Mouse (Mus musculus): ENCODE data around the gene Serping1. TPM values are rescaled to one million over a fixed set of nuclear protein-coding genes. Genes with fewer than 3 reads are reported as not detected.

Serping1 gene
- polyA plus RNA-seq, 2 experiments from 2014 or later, result not detected

DNA sequence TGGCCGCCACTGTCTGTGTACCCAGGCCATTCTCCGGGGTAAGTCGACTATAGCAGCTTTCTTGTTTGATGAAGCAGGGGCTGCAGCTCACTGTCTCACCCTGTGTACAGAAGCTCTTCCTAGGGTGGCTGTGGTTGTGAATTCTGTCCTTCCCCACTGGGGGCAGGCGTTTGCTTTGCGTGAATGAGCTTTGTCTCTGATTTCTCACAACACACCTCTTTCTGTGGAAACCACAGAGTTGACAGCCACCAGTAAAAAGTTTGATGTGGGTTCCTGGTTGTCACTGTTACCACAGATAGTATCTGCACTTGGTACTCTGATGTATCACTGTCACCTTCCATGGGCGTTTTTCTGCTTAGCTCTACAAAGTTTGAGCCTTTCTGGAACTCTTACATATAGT, 4.0 kb upstream of the Serping1 start:
- peak; percentile 95 for ATAC-seq

DNA sequence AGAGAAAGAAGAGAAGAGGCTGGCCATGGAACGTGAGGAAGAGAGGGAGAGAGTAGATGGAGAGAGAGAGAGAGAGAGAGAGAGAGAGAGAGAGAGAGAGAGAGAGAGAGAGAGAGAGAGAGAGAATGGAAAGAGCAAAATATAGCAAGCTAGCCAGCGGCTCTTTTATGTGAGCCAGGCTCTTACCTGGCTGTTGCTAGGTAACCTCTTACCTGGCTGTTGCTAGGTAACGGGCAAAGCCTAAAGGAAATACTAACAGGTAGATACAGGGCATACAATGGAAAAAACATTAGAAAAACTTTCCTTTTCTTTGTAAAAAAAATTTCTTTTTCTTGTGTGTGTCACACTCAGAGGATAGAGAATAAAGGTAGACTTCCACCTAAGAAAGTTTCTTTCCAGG, 2.5 kb upstream of the Serping1 start:
- ATAC-seq, result no peak

DNA sequence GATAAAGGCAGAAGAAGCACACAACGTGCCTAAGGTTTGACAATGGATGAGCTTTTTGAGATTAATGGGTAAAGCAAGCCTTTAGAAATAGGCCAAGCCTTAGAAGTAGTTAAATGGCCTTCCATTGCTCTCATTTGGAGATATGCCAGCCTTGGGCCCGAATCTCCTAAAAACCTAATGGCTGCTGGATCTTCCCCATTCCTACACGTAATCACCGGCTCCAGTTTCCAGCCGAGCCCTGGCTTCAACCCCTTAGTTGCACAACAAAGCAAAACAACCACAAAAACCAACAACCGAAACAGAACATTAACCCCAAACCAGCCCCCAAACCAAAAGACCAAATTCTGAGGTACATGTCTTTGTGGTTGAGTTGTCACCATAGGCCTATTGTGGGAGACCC, 421 bp upstream of the Serping1 start:
- ATAC-seq, result no peak

DNA sequence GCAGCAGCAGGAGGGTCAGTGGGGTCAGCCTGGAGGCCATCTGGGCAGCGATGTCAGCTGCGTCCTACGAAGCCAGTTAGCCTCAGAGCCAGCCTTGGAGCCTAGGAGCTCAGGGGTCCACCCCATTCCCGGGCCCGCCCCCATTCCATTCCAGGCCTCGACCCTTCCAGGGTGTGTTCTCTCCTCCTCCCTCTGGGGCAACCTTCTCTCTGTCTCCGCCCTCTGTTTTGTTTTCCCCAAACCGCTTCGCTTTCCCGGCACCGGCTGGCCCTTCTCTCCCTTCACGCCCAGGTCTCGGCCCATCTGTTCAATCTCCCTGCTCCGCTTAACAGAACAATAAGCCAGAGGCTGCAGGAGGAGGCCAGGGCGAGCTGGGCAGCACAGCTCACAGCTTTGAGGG, 493 bp downstream of the Serping1 start:
- no peak for ATAC-seq

DNA sequence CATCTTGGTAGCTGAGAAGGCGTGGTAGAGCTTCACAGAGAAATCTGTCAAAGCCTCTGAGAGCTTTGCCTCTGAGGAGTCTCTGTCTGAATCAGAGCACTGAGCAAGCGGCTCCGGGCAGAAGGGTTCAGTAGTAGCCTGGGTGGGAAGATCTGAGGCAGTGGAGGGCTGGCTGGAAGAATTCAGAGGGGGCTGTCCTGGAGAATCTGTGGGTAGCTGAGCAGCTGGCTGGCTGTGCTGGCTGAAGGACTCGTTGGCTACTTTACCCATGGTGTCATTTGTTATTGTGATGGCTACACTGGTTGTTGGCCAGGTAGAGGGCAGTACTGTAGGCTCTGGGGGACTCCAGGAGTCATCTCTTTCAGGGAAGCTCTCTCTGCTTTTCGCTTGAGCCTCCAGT, 2.0 kb downstream of the Serping1 start:
- ATAC-seq, result no peak

DNA sequence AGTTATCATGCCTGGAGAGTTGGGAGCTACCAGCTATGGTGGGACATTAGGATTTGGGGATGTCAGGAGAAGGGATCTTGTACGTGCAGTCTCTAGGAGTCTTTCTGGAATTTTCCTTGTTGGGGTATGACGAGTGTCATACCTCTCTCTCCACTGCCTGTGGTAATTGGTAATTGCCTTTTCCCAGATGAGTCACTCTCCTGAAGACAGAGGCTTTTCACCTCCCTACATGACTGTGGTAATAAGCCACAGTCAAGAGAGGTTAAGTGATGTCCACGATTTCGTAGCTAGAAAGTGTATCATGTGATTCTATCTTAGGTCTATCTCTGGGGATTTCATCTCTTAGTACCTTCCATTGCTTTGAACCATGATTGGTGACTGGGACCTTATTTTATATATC, 2.8 kb downstream of the Serping1 start:
- no peak for ATAC-seq

DNA sequence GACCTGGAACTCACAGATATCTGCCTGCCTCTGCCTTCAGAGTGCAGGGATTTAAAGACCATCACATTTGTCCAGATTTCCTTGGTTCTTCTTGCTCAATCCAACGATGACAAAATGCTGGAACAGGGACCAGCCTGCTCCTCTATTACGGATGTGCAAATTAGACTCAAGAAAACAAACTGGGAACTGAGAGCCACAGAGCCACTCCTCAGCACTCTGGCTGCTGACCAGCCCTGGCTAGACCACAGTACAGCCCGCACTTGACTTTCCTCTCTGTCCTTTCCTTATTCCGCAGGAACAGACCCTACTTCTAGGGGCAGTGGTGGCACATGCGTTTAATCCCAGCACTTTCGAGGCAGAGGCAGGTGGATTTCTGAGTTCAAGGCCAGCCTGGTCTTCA, 4.7 kb downstream of the Serping1 start:
- no peak for ATAC-seq

DNA sequence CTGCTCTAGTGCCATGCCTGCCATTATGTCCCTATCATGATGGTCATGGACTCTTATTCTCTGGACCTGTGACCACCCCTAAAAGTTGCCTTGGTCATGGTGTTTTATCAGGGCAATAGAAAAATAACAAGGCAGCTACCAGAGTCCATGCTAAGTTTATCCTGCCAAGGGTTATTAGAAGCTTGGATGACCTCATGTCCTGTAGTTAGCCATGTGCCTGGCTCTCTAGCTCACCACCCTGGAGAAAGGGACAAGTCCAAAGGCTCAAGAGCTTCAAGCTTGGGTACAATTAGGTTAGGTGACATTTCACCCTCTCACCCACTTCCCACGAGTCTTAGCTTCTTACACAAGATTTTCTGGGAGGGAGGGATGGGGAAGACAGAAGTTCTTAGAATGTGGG, 12.4 kb downstream of the Serping1 start:
- no peak for ATAC-seq

DNA sequence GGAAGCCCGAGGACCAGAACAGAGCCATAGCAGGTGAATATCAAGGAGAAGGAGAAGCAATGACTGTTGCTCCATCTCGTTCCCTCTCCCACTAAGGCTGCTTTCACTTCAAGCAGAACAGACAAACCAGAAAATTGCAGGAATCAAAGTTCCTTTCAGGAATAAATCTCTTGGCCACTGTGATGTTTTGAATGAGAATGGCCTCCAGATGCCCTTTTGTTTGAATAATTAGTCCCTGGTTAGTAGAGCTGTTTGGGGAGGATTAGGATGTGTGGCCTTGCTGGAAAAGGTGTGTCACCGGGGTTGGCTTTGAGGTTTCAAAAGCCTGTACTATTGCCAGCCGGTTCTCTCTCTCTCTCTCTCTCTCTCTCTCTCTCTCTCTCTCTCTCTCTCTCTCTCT, 12.9 kb downstream of the Serping1 start:
- no peak for ATAC-seq

DNA sequence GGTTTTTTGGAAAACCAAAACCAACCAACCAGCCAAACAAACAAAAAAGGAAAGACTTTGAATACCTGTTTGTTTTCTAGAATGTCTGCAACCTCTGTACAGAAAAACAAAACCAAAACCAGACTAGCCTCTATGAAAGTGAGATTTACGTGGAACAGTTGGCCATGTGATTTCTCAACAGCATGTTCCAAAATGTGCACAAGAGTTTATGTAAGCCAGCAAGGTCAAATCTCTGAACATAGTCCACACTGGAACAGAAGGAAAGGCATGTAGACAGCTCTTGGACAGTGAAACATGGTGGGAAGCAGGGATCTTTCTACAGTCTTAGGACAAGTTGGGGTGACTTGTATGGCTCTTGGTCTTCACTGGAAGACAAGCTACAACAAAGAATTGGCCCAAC, 13.4 kb downstream of the Serping1 start:
- ATAC-seq, result no peak

DNA sequence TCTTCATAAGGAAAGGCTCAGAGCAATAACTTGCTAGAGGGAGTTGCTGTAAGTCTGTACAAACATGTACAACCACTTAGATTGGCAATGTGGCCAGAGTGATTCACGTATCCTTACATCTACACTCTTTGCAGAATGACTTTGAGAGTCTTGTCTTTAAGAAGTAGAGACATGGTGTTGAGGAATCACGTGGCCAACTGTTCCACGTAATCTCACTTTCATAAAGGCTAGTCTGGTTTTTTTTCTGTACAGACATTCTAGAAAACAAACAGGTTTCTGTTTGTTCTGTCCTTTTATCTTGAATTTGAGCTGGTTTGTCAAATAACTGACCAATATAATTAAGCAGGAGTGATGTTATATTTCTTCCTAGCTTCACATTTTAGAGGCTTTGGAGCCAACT, 13.9 kb downstream of the Serping1 start:
- no peak for ATAC-seq

DNA sequence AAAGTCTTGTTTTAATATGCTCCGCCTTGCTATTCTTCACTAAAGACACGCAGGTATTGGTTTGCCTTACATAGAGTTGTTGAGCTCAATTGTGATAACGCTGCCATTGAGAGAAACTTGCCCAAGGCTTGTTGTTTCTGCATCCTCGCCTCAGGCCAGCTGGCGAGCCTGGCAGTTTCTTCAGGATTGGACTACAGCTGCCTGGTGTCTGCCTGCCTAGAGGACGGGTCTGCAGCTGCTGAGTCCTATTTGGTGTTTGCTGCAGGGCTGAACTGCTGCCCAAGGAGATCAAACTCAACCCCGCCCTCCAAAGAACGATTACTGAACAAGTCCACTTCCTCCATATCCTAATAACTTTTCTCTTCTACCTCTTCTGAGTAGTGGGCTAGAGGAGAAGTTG, 14.5 kb downstream of the Serping1 start:
- no peak for ATAC-seq

DNA sequence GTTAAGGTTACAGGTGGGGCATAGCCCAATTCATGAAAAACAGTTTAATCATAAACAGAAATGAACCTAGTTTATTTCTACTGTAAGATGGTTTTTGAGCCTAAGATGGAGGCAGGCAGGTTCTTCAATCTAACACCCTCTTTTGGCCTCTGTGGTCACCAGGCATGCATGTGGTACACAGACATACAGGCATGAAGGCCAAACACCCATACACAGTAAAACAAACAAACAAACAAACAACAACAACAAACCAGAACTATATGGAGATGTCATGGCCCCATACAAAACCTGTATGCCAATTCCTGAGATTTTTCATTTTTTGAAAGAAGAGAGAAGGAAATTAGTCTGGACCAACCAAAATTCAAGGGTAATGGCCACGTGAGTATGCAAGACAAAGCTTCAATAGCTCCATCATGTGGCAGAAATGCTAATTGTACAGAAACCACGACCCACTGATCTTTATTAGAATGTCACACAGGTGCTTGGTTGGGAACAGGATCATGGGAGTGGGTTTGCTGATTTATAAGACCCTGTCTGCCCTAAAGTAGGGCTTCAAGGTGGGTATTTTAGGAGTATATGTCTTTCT, 16.6 kb downstream of the Serping1 start:
- ATAC-seq, result peak; percentile 75

DNA sequence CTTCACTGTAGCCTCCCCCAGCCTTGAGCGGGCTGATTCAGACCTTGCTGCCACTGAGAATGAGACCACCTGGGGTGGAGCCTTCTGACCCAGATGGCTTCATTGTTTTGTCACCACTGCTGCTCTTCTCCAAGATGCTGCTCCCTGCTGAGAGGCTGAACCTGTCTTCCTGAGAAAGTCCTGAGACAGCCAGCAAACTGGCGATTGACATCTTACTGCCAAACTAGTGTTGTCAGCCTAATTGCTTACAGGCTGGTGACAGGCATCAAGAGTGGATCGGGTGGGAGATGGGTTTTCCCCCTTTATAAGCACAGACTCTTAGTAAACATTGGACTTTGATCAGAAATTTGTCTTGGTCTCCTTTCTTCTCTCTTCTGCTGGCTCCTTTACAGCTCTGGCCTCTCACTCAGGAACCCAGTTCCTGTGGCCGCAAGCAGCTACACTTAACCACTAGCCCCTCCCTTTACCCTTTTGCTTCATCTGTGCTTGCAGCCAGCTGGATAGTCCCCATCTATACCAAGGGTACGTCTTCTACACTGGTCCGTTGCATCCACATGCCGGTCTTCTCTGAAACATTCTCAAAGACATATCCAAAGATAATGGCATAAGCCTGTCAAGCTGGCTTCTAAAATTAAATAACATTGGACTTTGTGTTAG, 18.1 kb downstream of the Serping1 start:
- ATAC-seq, result no peak

DNA sequence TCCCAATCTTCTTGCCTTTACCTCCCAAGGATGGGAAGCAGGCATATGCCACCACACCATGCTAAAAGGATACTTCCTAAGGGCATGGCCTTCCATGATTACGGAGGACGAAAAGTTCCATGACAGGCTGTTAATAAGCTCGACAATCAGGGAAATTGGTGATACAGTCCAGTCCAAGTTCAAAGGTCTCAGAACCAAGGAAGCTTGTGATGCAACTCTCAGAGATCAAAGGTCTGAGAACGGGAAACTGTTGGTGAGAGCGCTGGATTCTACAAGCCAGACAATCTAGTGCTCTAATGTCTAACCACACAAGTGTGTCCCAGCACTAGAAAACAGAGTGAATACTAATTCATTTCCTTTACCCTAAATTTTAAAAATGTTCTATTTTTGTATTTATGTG, 19.0 kb downstream of the Serping1 start:
- no peak for ATAC-seq

DNA sequence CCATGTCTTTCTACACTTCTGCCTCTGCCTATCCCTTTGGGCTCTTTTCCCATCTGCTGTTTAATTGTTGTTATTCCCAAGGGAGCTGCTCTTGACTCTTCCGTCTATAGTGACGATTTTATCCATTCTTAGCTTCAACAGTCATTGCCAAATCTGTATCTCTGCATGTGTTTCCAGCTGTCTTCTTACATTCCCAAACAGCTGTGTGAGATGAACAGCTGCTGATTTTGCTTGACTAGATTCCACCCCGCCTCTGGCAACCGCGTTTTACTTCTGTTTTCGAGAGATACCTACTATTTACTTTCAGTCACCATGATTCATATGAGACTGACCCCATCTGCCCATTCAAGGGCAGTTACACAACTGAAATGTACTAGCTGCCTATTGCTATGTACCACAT, 25.1 kb downstream of the Serping1 start:
- ATAC-seq, result no peak

DNA sequence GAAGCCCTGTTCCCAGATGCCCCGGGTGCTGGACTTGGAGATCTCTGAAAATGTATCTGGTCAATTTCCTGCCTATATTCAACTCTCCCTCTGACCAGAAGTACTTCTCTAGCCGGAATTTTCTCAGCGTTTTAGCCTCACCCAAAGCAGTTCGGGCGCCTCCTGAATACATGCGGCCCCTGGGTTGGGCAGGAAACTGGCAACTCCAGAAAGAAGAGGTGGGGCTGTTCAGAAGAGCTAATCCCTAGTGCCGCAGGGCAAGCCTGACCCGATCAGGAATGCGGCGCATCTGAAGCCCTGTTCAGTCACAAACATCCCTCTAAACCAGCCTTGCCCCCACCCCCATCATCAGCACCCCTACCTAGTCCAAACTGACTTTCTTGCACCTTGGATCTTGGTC, 31.1 kb downstream of the Serping1 start:
- no peak for ATAC-seq

DNA sequence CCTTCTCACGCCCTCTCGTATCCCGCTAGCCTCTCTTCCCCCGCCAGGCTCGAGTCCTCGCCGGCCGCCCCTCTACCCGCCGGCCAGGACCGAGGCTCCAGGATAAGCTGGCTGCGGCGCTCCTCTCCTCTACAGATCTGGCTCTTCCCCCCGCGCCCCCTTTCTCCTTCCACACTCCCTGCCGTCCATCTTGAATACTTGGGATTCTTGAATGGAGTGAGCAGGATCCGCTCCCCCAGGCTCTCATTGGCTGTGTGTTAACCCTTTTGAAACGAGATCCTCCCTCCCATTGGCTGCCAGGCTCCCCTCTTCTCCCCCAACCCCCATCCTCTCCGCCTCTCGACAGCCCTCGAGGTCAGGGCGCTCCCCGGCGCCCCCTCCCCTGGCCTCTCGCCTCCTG, 31.7 kb downstream of the Serping1 start, which contains the start of gene Gm19426:
Gene Gm19426, minus strand, starts transcription at position 95 of the 400 bp plus-strand sequence.
- peak; percentile 38 for ATAC-seq

DNA sequence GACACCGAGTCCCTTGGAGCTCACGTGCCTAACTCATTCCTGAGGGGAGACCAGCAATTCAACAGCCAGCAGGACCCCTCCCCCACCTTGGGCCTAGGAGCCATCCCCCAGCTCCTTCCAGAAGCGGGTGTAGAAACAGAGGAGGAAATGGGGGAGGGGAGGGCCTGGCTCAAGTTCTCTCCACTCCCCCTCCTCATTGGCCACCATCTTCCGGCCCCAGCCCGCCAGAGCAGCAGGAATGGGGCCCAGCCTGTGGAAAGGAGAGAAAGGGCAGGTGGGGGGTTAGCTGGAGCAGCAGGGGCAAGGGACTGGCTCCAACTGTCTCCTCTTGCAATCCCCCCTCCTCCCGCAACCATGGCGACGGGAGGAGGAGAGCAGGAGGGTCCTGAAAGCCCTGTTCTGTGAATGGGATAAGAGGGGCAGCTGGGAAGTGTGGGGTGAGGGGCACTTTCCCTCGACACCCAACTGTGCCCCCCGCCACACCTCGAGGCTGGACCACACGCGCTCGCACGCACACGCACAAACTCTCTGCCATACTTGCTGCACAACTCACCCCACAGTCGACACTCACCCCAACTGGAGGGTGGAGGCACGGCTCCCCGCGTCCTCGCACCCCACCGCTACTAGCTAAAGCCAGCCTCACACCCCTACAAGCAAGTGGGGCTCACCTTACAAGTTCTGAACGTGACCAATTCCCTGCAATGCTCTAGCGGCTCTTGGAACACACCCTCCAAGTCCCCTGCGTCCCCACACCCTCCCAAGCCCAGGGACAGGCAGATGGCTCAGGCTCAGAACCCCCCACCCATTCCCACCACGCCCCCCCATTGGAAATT, 32.6 kb downstream of the Serping1 start:
- ATAC-seq, result no peak

DNA sequence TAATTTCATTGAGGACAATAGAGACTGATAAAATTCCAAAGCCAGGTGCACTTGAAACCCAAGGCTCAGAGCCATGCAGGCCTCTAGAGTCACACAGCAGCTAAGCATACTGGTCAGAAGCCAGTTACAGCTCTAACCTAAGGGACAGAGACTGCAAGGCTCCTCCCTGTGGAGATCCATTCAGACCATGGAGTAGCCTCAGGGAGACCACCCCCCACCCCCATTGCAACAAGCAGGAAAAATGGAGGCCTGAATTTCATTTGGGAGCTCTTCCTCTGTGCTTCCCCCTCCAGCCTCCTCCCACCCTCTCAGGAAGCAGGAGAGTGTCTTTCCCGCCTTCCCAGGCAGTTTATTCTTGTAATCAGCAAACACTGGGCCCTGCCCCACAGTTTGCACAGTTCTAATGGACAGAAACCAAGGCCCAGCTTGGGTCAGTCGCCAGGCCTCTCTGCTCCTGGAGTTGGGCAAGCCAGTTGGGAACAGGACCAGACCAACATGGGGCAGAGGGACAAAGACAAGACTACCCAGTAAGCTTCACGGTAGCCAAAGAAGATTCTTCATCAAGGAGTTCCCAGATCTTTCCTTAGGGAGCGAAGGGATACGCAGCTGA, 33.3 kb downstream of the Serping1 start:
- ATAC-seq, result no peak

DNA sequence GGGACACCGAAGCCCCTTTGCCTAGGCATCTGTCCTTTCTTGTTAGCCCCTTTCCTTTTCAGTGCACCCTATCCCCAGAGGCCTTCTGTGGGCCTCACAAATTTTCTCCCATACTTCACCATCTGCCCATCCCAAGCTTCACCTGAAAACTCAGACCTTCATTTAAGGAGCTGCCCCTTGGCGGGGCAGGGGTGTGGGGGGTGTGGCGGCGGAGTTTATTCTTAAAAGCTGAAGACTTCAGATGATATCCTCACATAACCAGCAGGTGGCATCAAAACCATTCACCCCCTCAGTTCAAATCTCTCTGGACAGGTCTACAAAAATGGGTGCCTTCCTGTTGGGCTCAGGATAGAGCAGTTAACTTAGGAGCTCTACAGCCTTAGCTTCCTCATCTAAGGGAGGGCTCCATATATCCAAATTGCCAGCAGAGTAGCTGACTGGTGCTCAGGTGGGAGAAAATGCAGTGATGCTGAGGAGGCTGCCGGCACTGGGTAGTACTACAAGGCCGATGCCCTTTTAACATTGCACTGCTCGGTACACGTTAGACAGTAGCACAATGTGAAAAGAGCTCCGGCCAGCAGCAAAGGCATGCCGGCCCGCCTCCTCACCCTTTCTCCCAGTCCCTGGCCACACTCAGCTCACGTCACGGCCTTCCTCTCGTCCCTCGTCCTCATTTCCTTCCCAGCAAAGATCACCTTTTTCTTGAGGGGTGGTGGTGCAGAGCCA, 34.5 kb downstream of the Serping1 start:
- ATAC-seq, result peak; percentile 28

DNA sequence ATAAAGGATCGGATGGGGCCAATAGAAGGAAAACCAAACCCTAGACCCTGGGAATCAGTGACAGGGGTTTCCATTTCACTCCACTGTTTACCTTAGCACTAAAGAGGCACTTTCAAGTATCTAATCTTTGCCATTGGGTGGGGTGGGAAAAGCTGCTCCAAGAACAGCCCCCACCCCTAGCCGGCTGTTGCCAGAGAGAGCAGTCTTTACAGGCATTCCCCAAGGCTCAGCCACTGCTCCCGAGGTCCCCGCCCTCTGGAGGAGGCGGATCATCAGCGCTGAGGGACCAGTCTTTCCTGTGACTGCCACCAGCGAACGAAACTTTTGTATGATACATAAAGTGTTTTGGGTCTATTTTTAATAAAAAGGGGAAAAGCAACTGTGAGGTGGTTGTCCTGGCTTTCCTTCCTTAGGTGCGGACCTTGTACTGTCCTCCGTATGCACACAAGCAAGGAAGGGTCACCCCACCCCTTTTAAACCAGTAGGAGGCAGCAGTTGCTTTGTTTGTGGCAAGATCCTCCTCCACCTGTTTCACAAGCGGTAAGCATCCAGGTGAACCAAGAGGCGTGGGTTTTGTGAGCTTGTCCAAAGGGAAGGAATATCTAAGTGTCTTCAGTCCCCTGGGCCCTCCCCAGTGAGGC, 36.9 kb downstream of the Serping1 start:
- ATAC-seq, result no peak
